9 mouse cellular contexts compared by ENCODE assay signal in the genomic region with DNA sequence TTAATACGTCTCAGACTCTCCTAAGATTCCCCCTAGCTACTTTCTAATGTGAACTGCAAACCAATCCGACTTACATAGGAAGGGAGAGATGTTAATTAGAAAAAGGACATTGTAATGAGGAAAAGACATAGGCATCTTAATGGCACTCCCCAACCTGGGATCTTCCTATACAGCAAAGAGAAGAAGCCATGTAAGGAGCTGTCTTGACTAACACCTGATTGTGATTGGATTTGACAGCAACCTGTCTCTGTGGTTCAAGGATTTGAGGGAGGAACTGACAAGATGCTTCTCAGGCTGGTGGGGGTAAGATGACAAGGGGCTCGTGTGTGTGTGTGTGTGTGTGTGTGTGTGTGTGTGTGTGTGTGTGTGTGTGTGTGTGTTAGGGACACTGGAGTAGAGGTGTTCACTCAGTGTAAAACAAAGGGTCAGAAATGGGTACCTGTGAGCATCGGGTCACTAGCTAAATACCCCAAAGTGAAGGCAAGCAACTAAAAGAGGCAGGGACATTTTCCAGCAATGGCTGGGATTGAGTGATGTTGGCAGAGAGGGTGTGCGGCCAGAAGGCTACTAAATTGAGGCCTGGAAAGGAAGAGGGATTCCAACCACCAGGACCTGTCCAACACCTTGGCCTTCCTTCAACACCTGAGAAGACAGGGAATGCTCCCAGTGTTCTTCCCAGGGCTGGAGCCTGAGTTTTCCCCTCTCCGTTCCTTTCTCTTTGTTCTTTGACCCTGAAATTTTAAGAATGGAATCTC. TPM values are rescaled to one million over a fixed set of nuclear protein-coding genes. Genes with fewer than 3 reads are reported as not detected.
DNase-seq lines count a peak whose midpoint lies in the region; ATAC-seq and TF ChIP-seq lines count a peak whose summit lies in the region.
"Had no signal": no experiment of that assay in that cellular context is flagged by ENCODE, and none has a peak within 500 bp of the region (broad histone marks: within the 10 kb centered on the region; RNA-seq: fewer than 3 reads in every experiment).

No protein-coding gene starts in this region.

- WGBS in embryonic facial prominence, embryonic 12.5 days: 30% methylated on average over 6 of the region's 6 CpGs
- WGBS in limb, embryonic 14.5 days: 45% methylated on average over 6 of the region's 6 CpGs

- H3K9me3 ChIP-seq in E14TG2a.4 (ENCODE audit: low read length): no peaks in the 10 kb centered on the region
- no peaks in the 10 kb centered on the region for H3K9me3 ChIP-seq in embryonic facial prominence, embryonic 12.5 days
- no peaks in the 10 kb centered on the region for H3K9me3 ChIP-seq in limb, embryonic 14.5 days (ENCODE audit: control insufficient read depth, low read length)

- peak; percentile 46 for DNase-seq in cerebellum, adult 11-12 months
- DNase-seq in cerebellum, postnatal 4 days (ENCODE audit: low spot score in 2 of 2): no peak
- no peak for DNase-seq in limb, embryonic 14.5 days (ENCODE audit: low spot score)
- DNase-seq in urinary bladder, postnatal 4 days (ENCODE audit: low spot score in 2 of 2): no peak
- no peak for DNase-seq in adipocyte (ENCODE audit: low spot score)
- no peak for DNase-seq in left cerebral cortex, adult 9 months (ENCODE audit: low spot score in 2 of 2)

- H3K4me1 ChIP-seq in E14TG2a.4 (replicated peaks; ENCODE audit: low read depth, low read length): peaks cover 11% of the 10 kb centered on the region
- H3K4me1 ChIP-seq in embryonic facial prominence, embryonic 12.5 days: no peaks in the 10 kb centered on the region
- H3K4me1 ChIP-seq in limb, embryonic 14.5 days (ENCODE audit: control insufficient read depth, insufficient read depth, low read length): 0 out of 2 replicates have a peak, but pooled peaks cover 3% of the 10 kb centered on the region

- TF ChIP-seq POLR2A in limb, embryonic 14.5 days (IDR thresholded peaks at IDR 0.05; ENCODE audit: borderline replicate concordance, extremely low read depth, insufficient read depth, insufficient read length): no peak

- H3K27ac ChIP-seq in embryonic facial prominence, embryonic 12.5 days: no peak overlapping the region
- no peak overlapping the region for H3K27ac ChIP-seq in limb, embryonic 14.5 days (replicated peaks; ENCODE audit: low read depth, low read length)

- peaks cover 48% of the 10 kb centered on the region for H3K27me3 ChIP-seq in E14TG2a.4 (ENCODE audit: insufficient read depth, low read length)
- peaks cover 4% of the 10 kb centered on the region; the same call in 1 of the 2 replicates for H3K27me3 ChIP-seq in embryonic facial prominence, embryonic 12.5 days
- H3K27me3 ChIP-seq in limb, embryonic 14.5 days (ENCODE audit: control insufficient read depth, insufficient read depth, low read length): 0 out of 2 replicates have a peak, but pooled peaks cover 8% of the 10 kb centered on the region

- H3K4me2 ChIP-seq in embryonic facial prominence, embryonic 12.5 days (replicated peaks): peak overlapping the region; percentile 89
- H3K4me2 ChIP-seq in limb, embryonic 14.5 days (replicated peaks; ENCODE audit: low read depth, low read length, severe bottlenecking): peak overlapping the region; percentile 95; the same call in 1 of the 2 replicates

- no peak overlapping the region for H3K9ac ChIP-seq in embryonic facial prominence, embryonic 12.5 days
- H3K9ac ChIP-seq in limb, embryonic 14.5 days (ENCODE audit: low read depth, low read length, severe bottlenecking): no peak overlapping the region

- no peak for ATAC-seq in embryonic facial prominence, embryonic 12.5 days (ENCODE audit: insufficient number of reproducible peaks, insufficient read depth, low FRiP score, low TSS enrichment)
- no peak for ATAC-seq in limb, embryonic 14.5 days (ENCODE audit: low FRiP score, low read depth)
- ATAC-seq: Patski had no signal

- H3K36me3 ChIP-seq in E14TG2a.4 (ENCODE audit: insufficient read depth, low read length): no peaks in the 10 kb centered on the region
- no peaks in the 10 kb centered on the region for H3K36me3 ChIP-seq in embryonic facial prominence, embryonic 12.5 days
- H3K36me3 ChIP-seq in limb, embryonic 14.5 days (ENCODE audit: control insufficient read depth, insufficient read depth, low read length): no peaks in the 10 kb centered on the region

- TF ChIP-seq CTCF in E14TG2a.4 (conservative IDR thresholded peaks at IDR 0.05; ENCODE audit: low read length): no peak

- peak overlapping the region; percentile 81; the same call in 1 of the 2 replicates for H3K4me3 ChIP-seq in E14TG2a.4 (replicated peaks; ENCODE audit: low read length)
- H3K4me3 ChIP-seq in embryonic facial prominence, embryonic 12.5 days: no peak overlapping the region; the same call in 1 of the 2 replicates
- peak overlapping the region; percentile 66; the same call in 1 of the 2 replicates for H3K4me3 ChIP-seq in limb, embryonic 14.5 days (replicated peaks; ENCODE audit: low read length)

RNA-seq across cellular contexts. Expression of a gene that starts 0.7 kb away (rescaled TPM):
- polyA plus RNA-seq in embryonic facial prominence, embryonic 12.5 days (2016; fragmentation: Nextera tagmentation; extraction: Ambion mirVana): 4.1 and 6.0 TPM in 2 replicates
- 7.1 and 7.4 TPM in 2 replicates for polyA plus RNA-seq in limb, embryonic 14.5 days (2012; rRNA removed)
- 5.7 and 7.4 TPM in 2 replicates for polyA plus RNA-seq in limb, embryonic 14.5 days (2014; fragmentation: Nextera tagmentation; extraction: Ambion mirVana)
